Mouse (Mus musculus) cerebellum, postnatal 25 days (tissue): Measurements from ENCODE around the gene Thada.

Experiments used
- DNase-seq, 2 experiments: peaks; one replicate each; pipeline ENCODE4 v3.0.0; 2021; ENCODE audit warnings: mixed read lengths in 2 of 2

Thada gene

DNA sequence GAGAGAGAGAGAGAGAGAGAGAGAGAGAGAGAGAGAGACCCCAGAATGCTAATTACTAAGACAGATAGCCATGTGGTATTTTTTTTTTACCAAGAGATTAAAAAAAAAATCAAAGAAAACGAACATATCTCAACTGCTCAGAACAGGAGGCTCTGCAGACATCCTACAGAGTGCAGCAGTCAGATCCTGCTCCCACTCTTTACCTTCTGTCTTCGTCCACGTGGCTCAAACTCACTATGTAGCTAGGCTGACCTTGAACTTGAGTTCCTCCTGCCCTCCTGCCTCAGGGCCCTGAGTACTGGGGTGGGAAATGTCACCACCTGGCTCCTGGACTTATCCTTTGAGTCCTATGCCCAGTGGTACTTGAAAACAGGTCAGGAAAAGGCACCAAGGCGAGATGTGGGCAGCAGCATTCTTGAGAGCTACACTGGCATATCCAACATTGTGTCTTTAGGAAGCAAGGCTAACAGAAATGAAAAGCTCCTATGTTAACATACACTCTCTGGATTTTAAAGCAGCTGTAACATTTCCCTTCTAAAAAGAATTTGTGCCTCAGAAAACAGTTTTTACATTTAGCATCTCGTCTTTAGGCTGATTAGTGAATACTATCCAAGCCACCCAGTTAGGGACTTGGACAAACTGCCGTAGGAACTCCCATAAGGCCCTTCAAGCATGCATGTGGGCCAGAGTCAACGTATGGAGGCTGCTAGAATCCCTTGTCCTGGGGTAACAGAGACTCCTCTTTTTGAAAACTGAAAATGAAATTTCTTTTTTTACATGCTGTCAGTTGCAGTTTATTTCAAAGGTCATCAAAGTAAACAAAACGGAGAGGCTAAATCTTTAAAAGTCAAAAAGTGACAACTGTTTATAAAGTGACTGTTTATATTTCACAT is 183.4 kb downstream of the Thada start:
- DNase-seq, result no peak

DNA sequence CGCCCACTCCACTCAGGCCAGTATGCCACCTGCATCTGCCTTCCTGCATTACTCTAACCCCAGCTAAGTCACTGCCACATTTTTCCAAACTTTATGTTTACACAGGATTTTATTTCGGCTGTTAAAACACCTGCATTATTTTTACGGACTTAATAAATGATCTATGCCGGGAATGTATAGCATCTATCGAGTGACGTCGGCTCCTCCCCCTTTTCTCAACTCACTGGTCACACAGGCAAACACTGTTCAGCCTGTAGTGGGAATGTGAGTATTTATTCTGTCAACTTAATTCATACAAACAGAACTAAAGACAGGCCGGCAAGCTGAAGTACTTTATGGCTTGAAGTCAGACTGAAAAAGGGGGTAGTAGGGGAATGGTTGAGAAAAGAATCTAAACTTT is 187.0 kb downstream of the Thada start:
- DNase-seq, result no peak

DNA sequence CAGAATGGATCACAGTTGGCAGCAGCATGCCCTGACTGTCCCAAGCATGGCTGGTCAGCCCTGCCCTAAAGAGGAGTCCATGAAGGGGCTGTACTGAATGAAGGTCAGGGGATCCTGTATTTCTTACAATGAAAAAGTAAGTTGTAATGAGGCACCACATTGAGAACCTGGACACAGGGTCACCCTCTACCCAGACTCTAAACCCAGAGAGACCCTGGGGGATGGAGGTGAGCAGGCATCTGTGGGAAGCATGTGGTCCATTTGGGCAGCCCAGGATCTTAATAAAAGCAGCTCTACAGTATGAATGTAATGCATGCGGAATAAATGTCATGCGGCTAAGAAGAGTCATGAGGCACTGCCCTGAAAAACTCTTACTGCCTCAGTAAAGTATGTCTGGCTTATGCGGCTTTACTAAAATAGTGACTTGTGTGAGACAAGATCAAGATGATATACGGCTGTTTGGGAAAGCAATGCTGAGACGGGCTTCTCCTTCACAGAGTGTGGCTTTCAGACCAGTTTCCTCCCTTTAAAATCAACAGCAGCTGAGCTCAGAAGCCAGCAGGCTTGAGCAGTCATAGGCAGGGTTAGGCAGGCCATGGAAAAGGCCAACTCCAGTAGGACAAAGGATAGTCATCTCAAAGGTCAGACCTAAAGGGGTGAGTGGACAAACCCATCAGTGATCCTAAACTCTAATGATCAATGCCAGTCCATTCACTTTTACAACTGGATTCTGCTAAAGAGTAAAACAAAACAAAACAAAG is 187.6 kb downstream of the Thada start:
- no peak for DNase-seq

DNA sequence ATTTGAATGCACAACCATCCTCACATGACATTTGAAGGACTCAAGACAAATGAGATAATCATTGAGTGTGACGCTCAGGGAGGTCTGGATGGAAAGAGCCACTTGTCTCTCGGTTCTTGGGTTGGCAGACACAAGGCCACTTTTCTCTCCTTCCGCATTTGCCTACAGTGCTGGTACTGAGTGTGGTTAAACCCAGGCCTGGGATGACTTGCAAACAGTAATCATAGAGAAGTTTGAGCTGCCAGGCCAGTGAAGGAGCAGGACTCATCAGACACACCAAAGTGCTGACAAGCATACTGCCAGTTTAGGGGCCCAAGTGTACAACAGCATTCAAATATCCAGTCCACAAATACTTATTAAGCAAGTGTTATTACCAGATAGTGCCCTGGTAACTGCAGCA is 191.0 kb downstream of the Thada start:
- no peak for DNase-seq

DNA sequence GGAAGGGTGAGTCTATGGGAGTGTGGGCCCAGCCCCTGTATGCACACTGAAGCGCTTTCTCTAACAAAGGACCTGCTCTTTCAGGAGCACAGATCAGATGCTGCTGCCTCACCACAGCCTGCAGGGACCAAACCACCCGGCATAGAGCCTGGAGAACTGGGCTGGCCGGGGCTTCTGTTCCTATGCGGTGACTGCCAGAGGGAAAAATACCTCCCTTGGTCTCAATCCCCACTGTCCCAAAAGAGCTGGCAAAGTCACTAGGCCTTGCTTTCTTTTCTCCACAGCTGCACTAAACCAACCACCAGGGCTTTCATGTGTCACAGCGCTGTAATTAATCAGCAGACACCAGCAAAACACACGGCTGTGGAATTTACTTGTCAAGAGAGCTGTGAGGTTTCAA is 191.8 kb downstream of the Thada start:
- DNase-seq, result no peak

DNA sequence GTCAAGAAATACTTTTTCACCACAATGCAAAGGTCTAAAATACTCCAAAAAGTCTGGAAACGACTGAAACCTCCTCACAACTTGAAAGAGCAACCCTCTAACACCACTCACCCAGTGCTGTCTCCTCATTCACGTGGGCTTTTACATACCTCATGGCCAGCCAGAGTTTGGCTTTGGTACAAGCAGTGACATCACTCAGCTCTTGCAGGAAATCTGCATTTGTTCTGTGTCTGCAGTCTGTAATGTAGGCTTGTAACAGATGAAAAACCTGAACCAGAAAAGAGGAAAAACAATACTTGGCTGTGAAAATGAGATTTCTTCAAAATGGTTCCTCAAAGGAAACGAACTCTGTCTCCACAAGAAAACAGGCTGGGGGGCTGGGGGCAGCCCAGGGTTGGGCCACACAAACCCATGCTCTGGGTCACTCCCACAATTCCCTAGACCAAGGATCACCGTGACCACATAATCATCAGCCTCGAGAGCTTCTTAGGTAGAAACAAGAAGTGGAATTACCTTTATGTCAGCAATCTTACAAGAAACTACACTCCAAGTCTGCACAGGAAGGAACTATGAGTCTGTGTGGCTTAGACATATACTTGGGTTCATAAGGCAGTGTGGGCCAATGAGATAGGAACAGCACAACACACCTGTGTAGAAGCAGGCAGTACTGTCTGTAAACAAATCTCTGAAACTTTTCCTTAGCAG is 193.3 kb downstream of the Thada start:
- DNase-seq, result no peak

DNA sequence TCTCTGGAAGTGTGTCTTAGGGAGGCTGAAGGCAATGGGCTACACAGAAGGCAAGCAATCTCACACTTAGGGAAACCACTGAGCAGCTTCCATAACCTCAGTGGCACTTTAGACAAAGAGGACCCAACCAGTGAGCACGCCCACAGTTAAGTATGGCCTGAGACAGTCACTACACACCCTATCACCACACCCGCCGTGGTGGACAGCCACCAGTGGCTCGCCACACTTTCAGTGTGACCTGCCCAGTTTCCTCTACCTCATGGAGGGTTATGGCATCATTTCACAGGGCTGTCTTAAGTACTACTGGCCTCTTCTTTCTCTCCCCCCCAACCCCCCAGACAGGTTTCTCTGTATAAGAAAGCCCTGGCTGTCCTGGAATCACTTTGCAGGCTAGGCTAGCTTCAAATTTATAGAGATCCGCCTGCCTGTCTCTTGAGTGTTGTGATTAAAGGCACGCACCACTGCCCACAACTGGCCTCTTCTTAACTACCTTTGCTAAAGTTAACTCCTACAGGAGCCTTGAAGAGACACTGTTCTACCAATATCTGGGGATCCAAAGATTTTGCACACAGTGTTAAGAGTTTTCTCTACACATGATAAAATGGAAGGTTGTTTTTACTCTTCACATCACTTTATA is 194.3 kb downstream of the Thada start:
- no peak for DNase-seq

DNA sequence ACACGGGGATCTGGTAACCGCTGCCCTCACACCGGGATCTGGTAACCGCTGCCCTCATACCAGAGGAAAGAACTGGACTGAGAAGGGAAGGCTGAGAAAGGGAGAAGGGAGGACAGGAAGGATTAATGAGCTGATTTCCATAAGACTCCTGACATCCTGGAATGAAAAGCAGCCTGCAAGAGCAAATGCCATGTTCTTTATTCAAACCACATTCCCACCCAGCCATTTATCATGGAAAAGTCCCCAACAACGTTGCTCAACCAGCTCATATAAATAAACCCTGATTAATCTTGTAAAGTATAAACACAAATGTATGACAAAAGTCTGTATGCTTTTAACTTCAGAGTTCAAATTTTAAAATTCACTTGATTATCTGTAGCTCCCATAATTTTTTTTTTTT is 196.3 kb downstream of the Thada start:
- DNase-seq, result no peak

DNA sequence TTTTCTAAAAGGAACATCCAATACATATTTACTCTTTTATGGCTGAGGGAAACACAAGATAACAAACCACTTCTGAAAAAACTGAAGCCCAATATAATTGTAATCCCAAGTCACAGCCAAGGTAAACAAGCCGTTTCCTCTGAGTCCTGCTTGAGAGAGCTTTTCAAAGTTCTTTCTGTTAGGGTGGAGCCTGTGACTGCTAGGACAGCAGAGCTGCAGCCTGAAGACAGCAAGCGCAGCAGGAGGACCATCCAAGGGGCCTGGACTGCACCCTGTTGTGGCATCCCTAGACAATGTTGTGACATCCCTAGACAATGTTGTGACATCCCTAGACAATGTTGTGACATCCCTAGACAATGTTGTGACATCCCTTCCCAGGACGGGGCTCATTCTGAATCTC is 197.6 kb downstream of the Thada start:
- DNase-seq, result no peak

DNA sequence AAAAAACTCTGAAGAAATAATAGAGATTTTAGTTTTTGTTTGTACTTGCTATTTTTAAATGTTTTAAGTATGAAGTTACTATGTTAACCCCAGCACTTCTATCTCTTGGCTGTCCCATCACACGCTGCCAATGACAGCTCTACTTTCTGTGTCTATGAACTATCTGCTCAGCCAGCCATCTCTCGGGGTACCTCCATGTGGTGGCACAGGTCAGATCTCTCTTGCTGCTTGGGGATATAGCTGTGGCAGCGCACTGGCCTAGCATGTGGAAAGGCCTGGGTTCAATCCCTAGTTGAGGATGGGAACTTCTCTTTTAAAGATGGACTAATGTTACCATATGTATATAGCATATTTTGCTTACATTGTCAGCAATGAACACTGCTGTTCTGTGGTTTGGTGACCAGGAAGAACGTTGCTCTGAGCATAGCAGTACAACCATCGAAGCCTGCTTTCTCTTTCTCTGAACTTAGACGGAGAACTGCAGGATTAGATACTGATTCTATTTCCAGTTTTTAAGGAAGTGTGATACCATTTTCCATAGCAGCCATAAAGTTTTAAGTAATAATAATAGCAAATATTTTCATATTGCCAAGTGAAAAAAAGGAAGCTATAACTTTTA is 198.4 kb downstream of the Thada start:
- no peak for DNase-seq

DNA sequence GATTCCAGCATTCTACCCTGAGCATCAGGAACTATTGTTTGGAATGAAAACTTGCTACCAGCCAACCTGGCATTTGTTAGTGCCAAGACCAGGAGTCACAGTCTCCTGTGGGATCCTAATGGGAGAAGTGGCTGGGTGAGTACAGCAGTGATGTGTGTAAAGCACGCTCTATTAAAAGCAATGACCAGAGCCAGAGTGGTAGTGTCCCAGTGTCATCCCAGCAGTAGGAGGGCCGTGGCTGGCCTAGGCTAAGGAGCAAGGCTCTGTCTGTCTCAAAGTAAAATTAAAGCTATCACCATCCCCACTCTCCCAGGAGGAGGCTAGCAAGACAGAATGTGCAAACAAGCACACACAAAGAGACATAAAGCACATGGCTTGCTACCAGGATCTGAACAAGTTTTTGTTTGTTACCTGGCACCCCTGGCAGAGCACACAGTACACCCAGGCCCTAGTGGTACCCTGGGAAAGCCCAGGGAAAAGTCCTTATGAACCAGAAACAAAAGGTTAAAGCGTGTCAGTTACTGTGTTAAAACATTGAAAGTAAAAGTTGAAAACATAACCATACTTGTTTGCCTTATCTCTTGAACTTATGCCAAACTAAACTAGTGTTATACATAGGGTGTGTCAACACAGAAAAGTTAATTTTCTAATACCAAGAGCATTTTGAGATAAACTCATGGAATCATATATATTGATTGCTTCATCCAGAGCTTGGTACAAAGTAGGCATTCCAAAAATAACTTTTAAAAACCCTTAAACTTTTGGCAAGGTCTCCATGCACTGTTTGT is 199.7 kb downstream of the Thada start:
- DNase-seq, result no peak

DNA sequence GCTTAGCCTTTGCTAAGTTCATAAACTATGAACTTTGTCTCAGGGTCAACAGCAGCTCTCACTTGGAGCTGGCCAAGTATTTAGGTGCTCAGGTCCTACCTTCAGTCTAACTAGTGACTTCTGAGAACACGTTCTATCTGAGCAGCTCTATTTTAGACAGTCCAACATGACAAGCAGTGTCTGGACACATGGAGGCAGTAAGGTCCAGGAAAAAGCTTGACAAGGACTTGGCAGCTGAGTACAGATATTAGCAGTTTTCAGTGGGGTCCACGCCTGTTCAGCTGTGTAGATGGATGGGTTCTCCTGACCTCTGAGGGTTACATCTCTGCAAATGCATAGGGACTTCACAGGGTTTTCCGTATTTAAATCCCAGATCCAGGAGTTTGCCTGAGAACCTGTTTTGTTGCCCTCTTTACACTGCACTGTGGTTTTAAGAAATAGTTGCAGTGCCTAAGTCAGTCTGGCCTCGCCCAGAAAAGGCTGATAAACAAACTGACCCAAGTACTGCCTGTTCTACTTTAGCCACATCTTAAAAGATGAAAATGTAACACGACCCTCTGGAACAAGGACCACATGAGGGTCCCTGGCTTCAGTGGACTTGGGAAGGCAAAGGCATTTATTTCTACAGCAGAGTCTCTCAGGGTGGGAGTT is 200.4 kb downstream of the Thada start:
- DNase-seq, result no peak

DNA sequence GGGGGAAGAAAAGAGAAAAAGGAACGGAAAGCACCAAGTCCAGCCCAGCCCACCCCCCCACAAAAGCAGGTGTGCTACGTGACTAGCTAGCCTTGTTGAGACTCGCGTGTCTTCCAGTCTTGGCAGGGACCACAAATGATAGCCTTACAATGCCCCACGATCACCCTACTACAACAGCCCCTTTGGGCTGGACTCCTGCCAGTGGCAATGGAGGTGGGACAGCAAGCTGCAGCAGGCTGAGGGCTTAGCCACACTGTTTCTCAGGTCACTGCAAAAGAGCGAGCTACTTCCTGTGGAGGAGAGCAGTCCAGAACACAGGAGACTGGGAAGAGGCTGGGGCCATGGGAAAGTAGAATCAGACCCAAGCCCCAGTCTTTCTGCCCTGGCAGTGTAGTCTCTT is 201.7 kb downstream of the Thada start:
- no peak for DNase-seq

DNA sequence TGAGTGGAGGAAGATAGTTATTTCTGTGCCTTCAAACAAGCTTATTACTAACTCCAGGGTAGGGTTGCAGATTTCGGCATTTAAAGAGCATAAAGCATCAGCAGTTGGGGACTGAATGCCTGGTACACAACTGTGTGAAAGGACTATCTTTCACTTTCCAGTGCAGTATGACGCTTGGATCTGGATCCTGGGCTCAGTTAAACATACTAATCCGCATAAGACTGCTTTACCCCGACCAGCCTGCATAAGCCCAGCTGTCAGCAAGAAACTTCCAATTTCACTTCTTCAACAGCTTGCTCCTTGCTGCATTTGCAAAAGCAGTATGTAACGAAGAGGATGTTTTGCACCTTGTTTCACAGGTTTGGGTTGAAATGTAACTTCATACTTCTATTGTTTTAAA is 202.4 kb downstream of the Thada start:
- no peak for DNase-seq

DNA sequence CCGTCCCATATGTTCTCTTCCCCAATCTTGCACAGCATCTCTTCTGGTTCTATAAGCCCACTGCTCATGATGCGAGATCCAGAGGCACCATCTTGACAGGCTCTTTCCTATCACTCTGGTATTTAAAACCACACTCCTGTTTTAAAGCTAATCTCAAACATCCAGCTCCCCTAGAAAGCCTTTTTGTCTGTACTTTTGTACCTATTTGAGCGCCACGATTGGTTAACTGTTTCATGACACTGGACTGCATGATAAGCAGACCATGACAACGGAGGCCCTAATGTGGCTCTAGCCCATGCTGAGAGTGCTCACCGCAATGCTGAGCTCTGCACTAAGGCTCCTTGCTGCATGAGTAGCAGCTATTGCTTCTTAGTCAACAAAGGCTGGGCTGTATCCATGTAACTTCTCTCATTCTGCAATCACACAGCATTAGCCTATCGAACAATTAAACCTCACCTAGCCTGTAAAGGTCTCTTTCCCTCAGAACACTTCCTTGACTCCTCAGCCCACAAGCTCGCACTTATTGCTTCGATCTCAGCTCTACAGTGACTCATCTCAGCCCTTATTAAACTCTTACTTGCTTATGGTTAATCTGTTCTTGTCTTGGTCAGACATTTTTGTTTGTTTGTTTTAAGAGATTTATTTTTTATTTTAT is 203.6 kb downstream of the Thada start:
- DNase-seq, result no peak

DNA sequence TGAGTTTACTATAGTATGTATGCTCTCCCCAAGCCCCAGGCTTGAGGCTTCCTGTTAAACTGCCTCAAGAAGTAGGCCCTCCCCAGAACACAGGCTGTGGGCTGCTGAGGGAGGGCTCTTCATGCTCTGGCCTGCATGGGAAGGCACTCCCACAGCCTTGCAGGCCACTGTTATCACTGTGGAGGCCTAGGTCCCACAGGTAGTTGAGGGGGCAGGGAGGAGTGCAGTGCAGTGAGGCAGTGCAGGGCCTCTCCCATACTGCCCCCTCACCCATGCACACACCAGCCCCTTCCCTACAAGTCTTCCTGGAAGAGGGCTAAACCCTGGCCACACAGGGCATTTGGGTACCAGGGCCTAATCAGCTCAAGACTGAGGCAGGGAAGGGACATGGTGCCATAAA is 205.0 kb downstream of the Thada start:
- DNase-seq, result no peak

DNA sequence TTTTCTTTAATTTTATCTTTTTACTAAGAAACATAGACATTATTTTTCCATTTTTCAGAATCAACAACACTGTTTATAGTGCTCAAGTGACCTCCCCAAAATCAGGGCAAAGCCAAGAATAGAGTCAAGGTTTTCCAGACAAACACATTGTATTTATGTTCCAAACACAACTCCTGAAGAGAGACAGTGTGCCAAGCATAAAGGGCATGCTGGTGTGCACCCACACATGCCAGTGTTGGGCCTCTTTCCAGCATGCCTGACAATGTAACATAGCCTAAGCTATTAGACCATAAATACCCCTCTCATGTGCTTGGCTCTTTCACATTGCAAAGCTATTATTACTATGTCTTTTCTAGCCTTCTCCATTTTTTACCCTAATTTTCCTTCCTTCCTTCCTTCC is 205.8 kb downstream of the Thada start:
- no peak for DNase-seq

DNA sequence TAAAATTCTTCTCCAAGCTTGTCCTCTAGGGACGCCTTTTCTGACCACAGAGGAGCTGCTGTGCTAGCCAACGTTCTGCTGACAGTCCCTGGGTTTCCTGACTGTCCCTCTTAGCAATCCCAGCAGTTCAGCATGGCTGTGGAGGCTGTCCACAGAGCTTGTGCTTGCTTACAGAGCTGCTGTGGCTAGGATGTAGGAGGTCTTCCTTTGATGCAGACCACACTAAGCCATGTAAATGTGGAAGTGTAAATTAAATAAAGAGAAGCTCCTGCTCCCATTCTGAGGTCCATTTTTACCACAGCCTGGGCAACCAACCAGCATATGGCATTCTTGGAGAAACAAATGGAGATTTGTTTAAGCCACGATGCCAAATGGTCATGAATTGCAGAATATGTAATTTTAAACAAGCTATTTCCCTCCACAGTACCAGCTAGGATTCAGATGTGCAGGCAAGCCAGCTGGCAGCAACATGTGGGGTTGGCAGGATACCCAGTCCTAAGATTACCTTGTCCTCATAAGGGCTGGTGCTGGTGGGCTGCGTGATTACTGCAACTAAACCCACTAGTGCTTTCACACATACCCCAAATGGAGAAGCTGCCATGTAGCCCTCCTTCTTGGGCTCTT is 207.3 kb downstream of the Thada start:
- peak in 1 of 2 experiments; percentile 15 for DNase-seq

DNA sequence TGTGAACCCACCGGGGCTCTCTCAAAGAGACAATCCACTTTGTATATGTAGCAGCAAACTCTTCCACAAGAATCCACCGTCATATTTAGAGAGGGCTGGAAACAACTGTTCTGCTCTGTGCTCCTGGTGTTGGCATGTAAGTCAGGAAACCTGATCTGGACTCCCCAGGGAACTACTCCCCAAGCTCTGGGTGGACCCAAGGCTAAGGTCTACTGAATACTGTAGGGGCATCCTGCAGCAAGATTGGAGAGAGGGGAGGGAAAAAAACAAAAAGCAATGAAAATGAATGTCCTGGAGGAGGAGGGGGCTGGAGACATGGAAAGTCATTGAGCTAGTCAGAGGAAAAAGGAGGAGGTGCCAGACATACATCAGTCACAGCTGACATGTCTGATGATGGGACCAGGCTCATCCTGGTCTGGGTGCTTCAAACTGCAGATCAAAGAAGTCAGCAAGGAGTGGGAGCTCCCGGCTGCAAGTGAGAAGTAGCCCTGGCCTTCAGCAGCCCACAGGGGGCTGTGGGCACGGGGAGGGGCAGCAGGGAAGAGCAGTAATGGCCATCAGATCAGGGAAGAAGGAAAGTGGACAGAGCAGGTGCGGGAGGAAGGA is 208.0 kb downstream of the Thada start:
- no peak for DNase-seq
